Mouse (Mus musculus): ENCODE measurements around the gene Tmem50b. TPM values are rescaled to one million over a fixed set of nuclear protein-coding genes. Genes with fewer than 3 reads are reported as not detected.

Tmem50b gene
- polyA plus RNA-seq, 1 experiment = 19.6 TPM

- 94% methylated on average over 13 of the region's 13 CpGs for WGBS
- no peak for TF ChIP-seq POLR2A (IDR thresholded peaks at IDR 0.05; ENCODE audit: low read depth, low read length)
- TF ChIP-seq CTCF (IDR thresholded peaks at IDR 0.05; ENCODE audit: extremely low read depth, insufficient read depth, insufficient read length, insufficient replicate concordance) = no peak
- peaks cover 38% of the 10 kb centered on the region for H3K36me3 ChIP-seq (ENCODE audit: control insufficient read depth, insufficient read depth, low read length)
- no peak overlapping the region for H3K4me3 ChIP-seq (ENCODE audit: extremely low read depth, insufficient read depth, insufficient read length)
- H3K27ac ChIP-seq (ENCODE audit: insufficient read depth, low read length) = no peak overlapping the region
- no peaks in the 10 kb centered on the region for H3K4me1 ChIP-seq (ENCODE audit: control insufficient read depth, insufficient read depth, insufficient read length)
- no peaks in the 10 kb centered on the region for H3K27me3 ChIP-seq (ENCODE audit: control insufficient read depth, insufficient read depth, low read length)
- DNase-seq (ENCODE audit: low read depth in 1 of 2, low spot score in 2 of 2) = no peak
Measured at GRCm38 (mm10) chr16:91575151-91575550, 22.4 kb downstream of the Tmem50b start.

DNA sequence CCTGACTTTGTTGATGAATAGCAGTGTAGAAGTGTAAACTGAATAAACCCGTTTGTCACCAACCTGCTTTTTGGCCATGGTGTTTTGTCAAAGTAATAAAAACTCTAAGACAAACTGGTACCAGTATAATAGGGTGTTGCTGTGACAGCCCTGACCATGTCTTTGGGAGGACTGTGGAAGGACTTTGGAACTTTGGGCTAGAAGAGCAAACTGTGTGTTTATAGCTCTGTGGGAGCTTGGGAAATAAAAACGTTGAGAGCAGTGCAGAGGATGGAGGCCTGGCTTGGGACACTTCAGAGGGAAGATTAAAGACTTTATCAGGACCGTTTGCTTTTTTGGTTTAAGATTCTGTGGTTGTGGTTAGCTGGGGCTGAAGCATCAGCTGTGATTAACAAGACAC is 26.5 kb downstream of the Tmem50b start:
- TF ChIP-seq CTCF (IDR thresholded peaks at IDR 0.05; ENCODE audit: extremely low read depth, insufficient read depth, insufficient read length, insufficient replicate concordance) = no peak
- TF ChIP-seq POLR2A (IDR thresholded peaks at IDR 0.05; ENCODE audit: low read depth, low read length) = no peak
- no peak overlapping the region for H3K27ac ChIP-seq (ENCODE audit: insufficient read depth, low read length)
- no peaks in the 10 kb centered on the region for H3K27me3 ChIP-seq (ENCODE audit: control insufficient read depth, insufficient read depth, low read length)
- H3K4me1 ChIP-seq (ENCODE audit: control insufficient read depth, insufficient read depth, insufficient read length) = no peaks in the 10 kb centered on the region
- DNase-seq (ENCODE audit: low read depth in 1 of 2, low spot score in 2 of 2) = no peak
- WGBS = 35% methylated on average over 3 of the region's 3 CpGs
- H3K36me3 ChIP-seq (ENCODE audit: control insufficient read depth, insufficient read depth, low read length) = peaks cover 13% of the 10 kb centered on the region; the same call in 1 of the 2 replicates
- H3K4me3 ChIP-seq (ENCODE audit: extremely low read depth, insufficient read depth, insufficient read length) = no peak overlapping the region

DNA sequence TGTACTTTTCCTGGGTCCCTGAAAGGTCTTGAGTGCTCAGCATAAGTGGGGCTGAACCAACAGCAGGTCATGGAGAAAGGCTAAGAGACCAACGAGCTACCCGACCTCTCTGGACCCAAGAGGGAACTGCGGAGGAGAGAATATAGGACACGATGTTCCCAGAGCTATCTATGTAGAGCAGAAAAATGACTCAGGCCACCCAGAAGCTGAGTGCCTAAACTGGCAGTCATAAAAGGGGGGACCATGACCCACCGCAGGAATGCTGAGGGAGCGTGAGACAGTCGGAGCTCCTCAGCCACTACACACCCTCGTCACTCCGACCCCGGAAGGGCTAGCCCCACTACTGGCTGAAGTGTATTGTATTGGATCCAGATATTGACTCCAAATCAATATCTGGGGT is 28.6 kb downstream of the Tmem50b start:
- no peak for DNase-seq (ENCODE audit: low read depth in 1 of 2, low spot score in 2 of 2)
- Histone ChIP-seq H3K36me3 (ENCODE audit: control insufficient read depth, insufficient read depth, low read length) (peaks cover 10% of the 10 kb centered on the region), H3K27me3 (ENCODE audit: control insufficient read depth, insufficient read depth, low read length) (no peaks in the 10 kb centered on the region), H3K27ac (ENCODE audit: insufficient read depth, low read length) (no peak overlapping the region), H3K4me1 (ENCODE audit: control insufficient read depth, insufficient read depth, insufficient read length) (no peaks in the 10 kb centered on the region), H3K4me3 (ENCODE audit: extremely low read depth, insufficient read depth, insufficient read length) (no peak overlapping the region)
- TF ChIP-seq POLR2A (IDR thresholded peaks at IDR 0.05; ENCODE audit: low read depth, low read length) (no peak), CTCF (IDR thresholded peaks at IDR 0.05; ENCODE audit: extremely low read depth, insufficient read depth, insufficient read length, insufficient replicate concordance) (no peak)
- 92% methylated on average over 10 of the region's 10 CpGs for WGBS

DNA sequence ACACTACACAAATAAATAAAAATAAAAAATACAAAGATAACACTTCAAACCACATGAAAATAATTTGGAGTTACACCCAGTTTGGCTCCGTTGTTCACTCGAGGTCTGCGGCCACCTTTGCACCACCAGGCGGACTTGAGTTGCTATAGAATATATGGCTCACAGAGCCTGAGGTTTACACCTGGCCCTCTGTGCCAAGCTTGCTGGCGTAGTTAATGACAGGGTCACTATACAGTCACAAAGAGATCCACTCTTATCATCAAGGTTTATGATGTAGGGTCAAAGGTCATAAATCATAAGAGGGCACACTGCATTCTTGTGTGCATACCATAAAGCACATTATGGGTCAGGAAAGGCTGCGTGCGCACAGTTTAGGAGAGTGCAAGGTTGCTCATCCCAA is 31.6 kb downstream of the Tmem50b start:
- WGBS = 91% methylated on average over 7 of the region's 7 CpGs
- Histone ChIP-seq H3K27me3 (ENCODE audit: control insufficient read depth, insufficient read depth, low read length) (no peaks in the 10 kb centered on the region), H3K4me3 (ENCODE audit: extremely low read depth, insufficient read depth, insufficient read length) (no peak overlapping the region), H3K4me1 (ENCODE audit: control insufficient read depth, insufficient read depth, insufficient read length) (no peaks in the 10 kb centered on the region), H3K27ac (ENCODE audit: insufficient read depth, low read length) (no peak overlapping the region), H3K36me3 (ENCODE audit: control insufficient read depth, insufficient read depth, low read length) (peaks cover 27% of the 10 kb centered on the region)
- DNase-seq (ENCODE audit: low read depth in 1 of 2, low spot score in 2 of 2) = no peak
- no peak for TF ChIP-seq CTCF (IDR thresholded peaks at IDR 0.05; ENCODE audit: extremely low read depth, insufficient read depth, insufficient read length, insufficient replicate concordance)

GRCm38 (mm10) chr16:91565292-91565951 is 32.2 kb downstream of the Tmem50b start:
- H3K27ac ChIP-seq (ENCODE audit: insufficient read depth, low read length) = no peak overlapping the region
- peaks cover 31% of the 10 kb centered on the region for H3K36me3 ChIP-seq (ENCODE audit: control insufficient read depth, insufficient read depth, low read length)
- whole genome bisulfite sequencing = 86% methylated on average over 9 of the region's 9 CpGs
- no peaks in the 10 kb centered on the region for H3K4me1 ChIP-seq (ENCODE audit: control insufficient read depth, insufficient read depth, insufficient read length)
- TF ChIP-seq CTCF (IDR thresholded peaks at IDR 0.05; ENCODE audit: extremely low read depth, insufficient read depth, insufficient read length, insufficient replicate concordance) (no peak), POLR2A (IDR thresholded peaks at IDR 0.05; ENCODE audit: low read depth, low read length) (no peak)
- H3K4me3 ChIP-seq (ENCODE audit: extremely low read depth, insufficient read depth, insufficient read length) = no peak overlapping the region
- no peaks in the 10 kb centered on the region for H3K27me3 ChIP-seq (ENCODE audit: control insufficient read depth, insufficient read depth, low read length)
- no peak for DNase-seq (ENCODE audit: low read depth in 1 of 2, low spot score in 2 of 2)

DNA sequence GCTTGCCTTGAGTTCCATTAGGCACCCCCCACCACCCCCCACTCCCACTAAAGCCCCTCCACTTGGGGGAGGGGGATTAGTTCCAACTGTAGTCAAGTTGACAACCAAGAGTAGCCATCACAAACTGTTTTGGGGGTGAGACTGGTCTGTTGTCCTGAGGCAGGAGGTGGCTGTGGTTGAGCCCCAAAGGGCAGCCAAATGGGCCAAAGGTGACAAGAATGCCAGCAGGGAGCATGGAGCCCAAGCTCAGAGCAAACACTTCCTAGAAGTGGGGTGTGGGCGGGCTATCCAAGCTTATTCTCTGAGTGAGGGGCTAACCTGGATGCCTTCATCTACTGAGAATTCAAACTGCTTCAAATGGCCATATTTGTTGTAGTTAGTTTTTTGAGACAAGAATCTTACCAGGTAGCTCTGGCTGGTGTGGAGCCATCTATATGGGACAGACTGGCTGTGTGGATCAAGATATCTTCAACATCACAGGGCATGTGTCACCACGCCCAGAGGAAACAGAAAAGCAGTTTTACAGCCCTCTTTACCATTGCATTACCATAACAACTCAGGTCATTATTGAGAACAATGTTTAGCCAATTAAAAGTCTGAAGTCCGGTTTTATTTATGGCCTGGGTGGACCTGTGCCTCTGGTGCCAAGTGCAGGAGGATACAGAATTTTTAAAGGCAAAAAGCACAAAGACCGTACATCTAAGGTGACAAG is 32.9 kb downstream of the Tmem50b start:
- H3K36me3 ChIP-seq (ENCODE audit: control insufficient read depth, insufficient read depth, low read length) = peaks cover 35% of the 10 kb centered on the region
- H3K4me3 ChIP-seq (ENCODE audit: extremely low read depth, insufficient read depth, insufficient read length) = no peak overlapping the region
- no peaks in the 10 kb centered on the region for H3K4me1 ChIP-seq (ENCODE audit: control insufficient read depth, insufficient read depth, insufficient read length)
- 87% methylated on average over 4 of the region's 4 CpGs for WGBS
- TF ChIP-seq POLR2A (IDR thresholded peaks at IDR 0.05; ENCODE audit: low read depth, low read length) = no peak
- no peak for TF ChIP-seq CTCF (IDR thresholded peaks at IDR 0.05; ENCODE audit: extremely low read depth, insufficient read depth, insufficient read length, insufficient replicate concordance)
- DNase-seq (ENCODE audit: low read depth in 1 of 2, low spot score in 2 of 2) = no peak
- no peaks in the 10 kb centered on the region for H3K27me3 ChIP-seq (ENCODE audit: control insufficient read depth, insufficient read depth, low read length)
- H3K27ac ChIP-seq (ENCODE audit: insufficient read depth, low read length) = no peak overlapping the region

Measured in spleen, adult 2 months (tissue).